Mouse (Mus musculus) MEL (cell line): Measurements from ENCODE around the gene Prrt3.

ENCODE experiments used
- CTCF ChIP-seq, 3 experiments: IDR thresholded peaks in 2 of 3; conservative IDR thresholded peaks in 1 of 3; 2 replicates each; pipeline ENCODE4 v1.5.1; 2011 to 2012; ENCODE audit warnings: low read length in 3 of 3, low read depth in 2 of 3, mild to moderate bottlenecking in 2 of 3, improper control_type of control experiment in 1 of 3, inconsistent platforms in 1 of 3, mixed read lengths in 1 of 3, moderate library complexity in 1 of 3; ENCODE audit not compliant: control insufficient read depth in 1 of 3, insufficient read depth in 1 of 3, poor library complexity in 1 of 3, severe bottlenecking in 1 of 3
- E2F4 ChIP-seq: IDR thresholded peaks from 2 replicates; pipeline ENCODE4 v1.6.1; 2011; ENCODE audit warnings: low read depth, low read length, improper control_type of control experiment, borderline replicate concordance
- KAT2A ChIP-seq: conservative IDR thresholded peaks from 2 replicates; pipeline ENCODE4 v1.6.1; 2012; ENCODE audit warnings: low read depth, low read length, improper control_type of control experiment, inconsistent platforms
- MAFK ChIP-seq: IDR thresholded peaks from 2 replicates; pipeline ENCODE4 v1.6.1; 2011; ENCODE audit warnings: low read depth, mild to moderate bottlenecking, low read length, improper control_type of control experiment, borderline replicate concordance
- MXI1 ChIP-seq: IDR thresholded peaks from 2 replicates; pipeline ENCODE4 v1.6.1; 2011; ENCODE audit warnings: mild to moderate bottlenecking, low read depth, low read length, improper control_type of control experiment
- POLR2A ChIP-seq, 2 experiments: IDR thresholded peaks; 2 replicates each; pipeline ENCODE4 v1.6.1; 2011 to 2012; ENCODE audit warnings: low read length in 2 of 2, mild to moderate bottlenecking in 2 of 2, control low read depth in 1 of 2, improper control_type of control experiment in 1 of 2, low read depth in 1 of 2, moderate library complexity in 1 of 2; ENCODE audit not compliant: control insufficient read depth in 1 of 2, insufficient read depth in 1 of 2, poor library complexity in 1 of 2
- POLR2AphosphoS2 ChIP-seq: IDR thresholded peaks from 2 replicates; pipeline ENCODE4 v1.6.1; 2011; ENCODE audit warnings: low read length, improper control_type of control experiment
- ZMIZ1 ChIP-seq: IDR thresholded peaks from 2 replicates; pipeline ENCODE4 v1.6.1; 2012; ENCODE audit warnings: low read depth, mild to moderate bottlenecking, inconsistent platforms, low read length, improper control_type of control experiment, moderate library complexity

- no peak for TF ChIP-seq ZMIZ1
- no peak for TF ChIP-seq CTCF (IDR thresholded peaks at IDR 0.05 in 2 of 3, conservative IDR thresholded peaks at IDR 0.05 in 1 of 3; ENCODE audit: control insufficient read depth in 1 of 3, insufficient read depth in 1 of 3, low read depth in 2 of 3, low read length in 3 of 3, poor library complexity in 1 of 3, severe bottlenecking in 1 of 3)
- TF ChIP-seq KAT2A: no peak
- no peak for TF ChIP-seq POLR2A (IDR thresholded peaks at IDR 0.05; ENCODE audit: control insufficient read depth in 1 of 2, insufficient read depth in 1 of 2, low read depth in 1 of 2, low read length in 2 of 2, poor library complexity in 1 of 2)
- no peak for TF ChIP-seq MAFK
- no peak for TF ChIP-seq POLR2AphosphoS2
- TF ChIP-seq MXI1: no peak
- TF ChIP-seq E2F4: no peak
These were observed 21.7 kb upstream of the Prrt3 start for GRCm38 (mm10) chr6:113523420-113523819.
